In genomic region chr2:173463313-173463712, GRCm38 (mm10) we compare ENCODE assay signal across 33 mouse cellular contexts. TPM values are rescaled to one million over a fixed set of nuclear protein-coding genes. Genes with fewer than 3 reads are reported as not detected.
DNase-seq lines count a peak whose midpoint lies in the region; ATAC-seq and TF ChIP-seq lines count a peak whose summit lies in the region.
"Had no signal": no experiment of that assay in that cellular context is flagged by ENCODE, and none has a peak within 500 bp of the region (broad histone marks: within the 10 kb centered on the region; RNA-seq: fewer than 3 reads in every experiment).

No protein-coding gene starts in this region.

- no peak overlapping the region for H3K4me3 ChIP-seq in heart, embryonic 10.5 days
- no peak overlapping the region for H3K4me3 ChIP-seq in heart, adult 2 months
- H3K4me3 ChIP-seq in liver, postnatal 0 days (ENCODE audit: low read depth, low read length) = no peak overlapping the region
- no peak overlapping the region for H3K4me3 ChIP-seq in liver, embryonic 11.5 days (ENCODE audit: low read depth, low read length)
- H3K4me3 ChIP-seq: embryonic facial prominence, embryonic 12.5 days; embryonic facial prominence, embryonic 15.5 days; gastrocnemius, adult 2 months; hindbrain, embryonic 10.5 days; hindbrain, embryonic 13.5 days had no signal

- H3K27ac ChIP-seq in heart, embryonic 10.5 days = no peak overlapping the region
- no peak overlapping the region for H3K27ac ChIP-seq in heart, adult 2 months
- H3K27ac ChIP-seq in liver, postnatal 0 days (ENCODE audit: low read depth) = no peak overlapping the region
- H3K27ac ChIP-seq in liver, embryonic 11.5 days (ENCODE audit: low read depth, low read length) = no peak overlapping the region
- H3K27ac ChIP-seq: embryonic facial prominence, embryonic 12.5 days; embryonic facial prominence, embryonic 15.5 days; gastrocnemius, adult 2 months; hindbrain, embryonic 10.5 days; hindbrain, embryonic 13.5 days had no signal

- H3K4me1 ChIP-seq in heart, embryonic 10.5 days = no peaks in the 10 kb centered on the region
- no peaks in the 10 kb centered on the region for H3K4me1 ChIP-seq in heart, adult 2 months (ENCODE audit: control insufficient read depth, insufficient read depth, low read length)
- no peaks in the 10 kb centered on the region for H3K4me1 ChIP-seq in liver, postnatal 0 days (ENCODE audit: insufficient read depth)
- no peaks in the 10 kb centered on the region for H3K4me1 ChIP-seq in liver, embryonic 11.5 days (replicated peaks; ENCODE audit: control insufficient read depth, insufficient read depth, low read length)
- H3K4me1 ChIP-seq: embryonic facial prominence, embryonic 12.5 days; embryonic facial prominence, embryonic 15.5 days; hindbrain, embryonic 10.5 days; hindbrain, embryonic 13.5 days had no signal

- no peak for TF ChIP-seq EP300 in heart, adult 2 months (IDR thresholded peaks at IDR 0.05; ENCODE audit: insufficient read depth, low read depth, low read length)
- TF ChIP-seq EP300 in liver, postnatal 0 days (IDR thresholded peaks at IDR 0.05; ENCODE audit: low read depth) = no peak

- no peaks in the 10 kb centered on the region for H3K9me3 ChIP-seq in heart, embryonic 10.5 days
- no peaks in the 10 kb centered on the region for H3K9me3 ChIP-seq in liver, postnatal 0 days (ENCODE audit: low read length)
- no peaks in the 10 kb centered on the region; the same call in 1 of the 2 replicates for H3K9me3 ChIP-seq in liver, embryonic 11.5 days (ENCODE audit: control insufficient read depth, low read length)
- H3K9me3 ChIP-seq: embryonic facial prominence, embryonic 12.5 days; embryonic facial prominence, embryonic 15.5 days; hindbrain, embryonic 10.5 days had no signal

- H3K4me2 ChIP-seq in liver, postnatal 0 days (ENCODE audit: low read depth, low read length) = no peak overlapping the region
- H3K4me2 ChIP-seq in liver, embryonic 11.5 days = no peak overlapping the region
- H3K4me2 ChIP-seq: embryonic facial prominence, embryonic 12.5 days; embryonic facial prominence, embryonic 15.5 days; heart, embryonic 11.5 days; hindbrain, embryonic 13.5 days had no signal

- intact Hi-C loops in heart, adult 2 months (cut with DNase I) = no loop called here

- no peak for TF ChIP-seq POLR2A in heart, adult 2 months (IDR thresholded peaks at IDR 0.05; ENCODE audit: insufficient read depth, low read depth, low read length)

- H3K36me3 ChIP-seq in heart, embryonic 10.5 days = no peaks in the 10 kb centered on the region
- H3K36me3 ChIP-seq in heart, adult 2 months (ENCODE audit: control insufficient read depth, insufficient read depth, low read length) = no peaks in the 10 kb centered on the region
- no peaks in the 10 kb centered on the region for H3K36me3 ChIP-seq in liver, postnatal 0 days (replicated peaks; ENCODE audit: insufficient read depth, low read length)
- no peaks in the 10 kb centered on the region for H3K36me3 ChIP-seq in liver, embryonic 11.5 days (ENCODE audit: control insufficient read depth, insufficient read depth, low read length)
- H3K36me3 ChIP-seq in splenic B cell, adult 2 months (ENCODE audit: control insufficient read depth, insufficient read depth, low read length, poor library complexity, severe bottlenecking) = no peaks in the 10 kb centered on the region; the same call in 1 of the 2 replicates
- H3K36me3 ChIP-seq: embryonic facial prominence, embryonic 12.5 days; embryonic facial prominence, embryonic 15.5 days; G1E; hindbrain, embryonic 10.5 days; hindbrain, embryonic 13.5 days had no signal

- DNase-seq in heart, embryonic 10.5 days (ENCODE audit: low spot score) = peak; percentile 54
- DNase-seq in heart, adult 2 months = no peak
- peak; percentile 4 for DNase-seq in liver, postnatal 0 days
- DNase-seq in liver, embryonic 11.5 days (ENCODE audit: low spot score) = no peak
- DNase-seq in splenic B cell, adult 2 months (ENCODE audit: low read depth, low spot score) = peak; percentile 38
- no peak for DNase-seq in layer of hippocampus, adult 18-20 months (ENCODE audit: low spot score in 2 of 2)
- DNase-seq: adrenal gland, postnatal 10 days; adrenal gland, postnatal 36 days; B cell, adult 2 months; cerebellum, adult 18-20 months; cerebellum, adult 9-10 months; cerebellum, postnatal 14 days; forebrain, postnatal 0 days; gastrocnemius, adult 2 months; gastrocnemius, postnatal 14 days; heart, adult 18-20 months; heart, postnatal 36 days had no signal

- no peaks in the 10 kb centered on the region for H3K27me3 ChIP-seq in heart, embryonic 10.5 days (ENCODE audit: insufficient read depth, poor library complexity, severe bottlenecking)
- no peaks in the 10 kb centered on the region for H3K27me3 ChIP-seq in heart, adult 2 months (ENCODE audit: control insufficient read depth, insufficient read depth, low read length)
- H3K27me3 ChIP-seq in liver, postnatal 0 days (ENCODE audit: insufficient read depth, low read length) = no peaks in the 10 kb centered on the region
- H3K27me3 ChIP-seq in liver, embryonic 11.5 days (replicated peaks; ENCODE audit: control insufficient read depth, insufficient read depth, low read length) = no peaks in the 10 kb centered on the region
- H3K27me3 ChIP-seq in splenic B cell, adult 2 months (ENCODE audit: control insufficient read depth, insufficient read depth, low read length, poor library complexity, severe bottlenecking) = no peaks in the 10 kb centered on the region
- H3K27me3 ChIP-seq: embryonic facial prominence, embryonic 12.5 days; embryonic facial prominence, embryonic 15.5 days; hindbrain, embryonic 13.5 days; Patski had no signal

- no peak overlapping the region for H3K9ac ChIP-seq in heart, adult 2 months (ENCODE audit: low read depth, low read length)
- no peak overlapping the region for H3K9ac ChIP-seq in liver, postnatal 0 days (replicated peaks)
- no peak overlapping the region for H3K9ac ChIP-seq in liver, embryonic 11.5 days (ENCODE audit: low read depth, low read length)
- H3K9ac ChIP-seq: embryonic facial prominence, embryonic 12.5 days; embryonic facial prominence, embryonic 15.5 days; forebrain, postnatal 0 days; hindbrain, embryonic 13.5 days had no signal

- no peaks in the 10 kb centered on the region for H3K79me2 ChIP-seq in heart, adult 2 months (replicated peaks; ENCODE audit: control insufficient read depth, insufficient read depth, low read length)

- no peak for TF ChIP-seq CTCF in heart, adult 2 months (IDR thresholded peaks at IDR 0.05)
- no peak for TF ChIP-seq CTCF in liver, postnatal 0 days (IDR thresholded peaks at IDR 0.05; ENCODE audit: low read depth)

- ATAC-seq in liver, postnatal 0 days = no peak
- ATAC-seq in liver, embryonic 11.5 days (replicated peaks; ENCODE audit: low FRiP score) = no peak
- ATAC-seq: forebrain, embryonic 14.5 days; forebrain, postnatal 0 days; hindbrain, embryonic 16.5 days; Patski had no signal

- 86% methylated on average over 9 of the region's 9 CpGs for WGBS in heart, embryonic 10.5 days
- 98% methylated on average over 9 of the region's 9 CpGs for WGBS in heart, adult 2 months
- 83% methylated on average over 9 of the region's 9 CpGs for WGBS in liver, postnatal 0 days (ENCODE audit: insufficient replicate concordance)
- 94% methylated on average over 9 of the region's 9 CpGs for WGBS in liver, embryonic 11.5 days

RNA-seq across cellular contexts. Expression of gene 1700021F07Rik, which starts 59.1 kb away (rescaled TPM):
- not detected in 2 replicates for polyA plus RNA-seq in heart, embryonic 10.5 days (2016; fragmentation: Nextera tagmentation; extraction: Ambion mirVana)
- not detected for total RNA-seq in heart, adult 2 months (2021)
- not detected in 2 replicates for polyA plus RNA-seq in heart, adult 2 months (2012; rRNA removed)
- polyA plus RNA-seq in liver, postnatal 0 days (2015; fragmentation: Nextera tagmentation; extraction: Ambion mirVana) = not detected in 2 replicates
- polyA plus RNA-seq in liver, embryonic 11.5 days (2014; fragmentation: Nextera tagmentation; extraction: Ambion mirVana) = not detected in 2 replicates
- total RNA-seq in layer of hippocampus, adult 18-20 months (2021) = not detected
- total RNA-seq: adrenal gland, adult 18-20 months; adrenal gland, postnatal 10 days; adrenal gland, postnatal 36 days; CH12.LX; forebrain, postnatal 0 days; G1E; gastrocnemius, adult 2 months; gastrocnemius, postnatal 14 days; gastrocnemius, postnatal 4 days; heart, adult 18-20 months; heart, postnatal 36 days had no signal
- polyA plus RNA-seq: embryonic facial prominence, embryonic 12.5 days; embryonic facial prominence, embryonic 15.5 days; forebrain, embryonic 11.5 days; forebrain, embryonic 14.5 days; forebrain, postnatal 0 days; frontal cortex, adult 2 months; G1E; heart, embryonic 11.5 days; heart, embryonic 14.5 days; heart, postnatal 0 days; hindbrain, embryonic 10.5 days; hindbrain, embryonic 13.5 days; hindbrain, embryonic 16.5 days; Patski had no signal

Comparison
In these comparisons a context has a peak if more than half of its experiments do, and no peak if none do; other contexts are left out.
1. DNase-seq: peak in heart, embryonic 10.5 days (single experiment), liver, postnatal 0 days (single experiment) and splenic B cell, adult 2 months (single experiment); none in heart, adult 2 months (0 of 2), liver, embryonic 11.5 days (single experiment) and layer of hippocampus, adult 18-20 months (0 of 2).